Mouse (Mus musculus): ENCODE data around the gene Usp29. TPM values are rescaled to one million over a fixed set of nuclear protein-coding genes. Genes with fewer than 3 reads are reported as not detected.
A peak's percentile ranks its signal among the peaks of the same experiment; 100 is the strongest.
"Not testable (repeated sequence)": the region's sequence is repeated elsewhere in the genome, so short reads cannot be mapped to it uniquely, and the experiment has no call there.

Usp29 gene
- polyA plus RNA-seq, 1 experiment from 2014 or later, result 10.4 TPM

GRCm38 (mm10) chr7:6880918-6881317, 150.5 kb downstream of the Usp29 start:
- not testable (repeated sequence) for ATAC-seq (replicated peaks; ENCODE audit: low FRiP score); H3K36me3 ChIP-seq (ENCODE audit: control insufficient read depth, insufficient read depth, low read length); H3K4me3 ChIP-seq (ENCODE audit: low read depth, low read length); DNase-seq (ENCODE audit: low spot score); H3K9ac ChIP-seq (ENCODE audit: low read depth, low read length); H3K4me2 ChIP-seq; H3K27me3 ChIP-seq (replicated peaks; ENCODE audit: control insufficient read depth, insufficient read depth, low read length); H3K4me1 ChIP-seq (replicated peaks; ENCODE audit: control insufficient read depth, insufficient read depth, low read length); H3K27ac ChIP-seq (ENCODE audit: low read depth, low read length); H3K9me3 ChIP-seq (ENCODE audit: control insufficient read depth, low read length)
- WGBS, result 60% methylated on average over 1 of the region's 1 CpGs

GRCm38 (mm10) chr7:6881473-6882046, 151.2 kb downstream of the Usp29 start:
- Histone ChIP-seq H3K4me3 (ENCODE audit: low read depth, low read length) (no peak overlapping the region), H3K9ac (ENCODE audit: low read depth, low read length) (no peak overlapping the region), H3K4me1 (replicated peaks; ENCODE audit: control insufficient read depth, insufficient read depth, low read length) (no peaks in the 10 kb centered on the region), H3K27ac (ENCODE audit: low read depth, low read length) (no peak overlapping the region), H3K4me2 (no peak overlapping the region), H3K9me3 (ENCODE audit: control insufficient read depth, low read length) (no peaks in the 10 kb centered on the region), H3K36me3 (ENCODE audit: control insufficient read depth, insufficient read depth, low read length) (no peaks in the 10 kb centered on the region), H3K27me3 (replicated peaks; ENCODE audit: control insufficient read depth, insufficient read depth, low read length) (no peaks in the 10 kb centered on the region)
- DNase-seq (ENCODE audit: low spot score) (no peak), ATAC-seq (replicated peaks; ENCODE audit: low FRiP score) (no peak)
- WGBS, result 59% methylated on average over 6 of the region's 6 CpGs

DNA sequence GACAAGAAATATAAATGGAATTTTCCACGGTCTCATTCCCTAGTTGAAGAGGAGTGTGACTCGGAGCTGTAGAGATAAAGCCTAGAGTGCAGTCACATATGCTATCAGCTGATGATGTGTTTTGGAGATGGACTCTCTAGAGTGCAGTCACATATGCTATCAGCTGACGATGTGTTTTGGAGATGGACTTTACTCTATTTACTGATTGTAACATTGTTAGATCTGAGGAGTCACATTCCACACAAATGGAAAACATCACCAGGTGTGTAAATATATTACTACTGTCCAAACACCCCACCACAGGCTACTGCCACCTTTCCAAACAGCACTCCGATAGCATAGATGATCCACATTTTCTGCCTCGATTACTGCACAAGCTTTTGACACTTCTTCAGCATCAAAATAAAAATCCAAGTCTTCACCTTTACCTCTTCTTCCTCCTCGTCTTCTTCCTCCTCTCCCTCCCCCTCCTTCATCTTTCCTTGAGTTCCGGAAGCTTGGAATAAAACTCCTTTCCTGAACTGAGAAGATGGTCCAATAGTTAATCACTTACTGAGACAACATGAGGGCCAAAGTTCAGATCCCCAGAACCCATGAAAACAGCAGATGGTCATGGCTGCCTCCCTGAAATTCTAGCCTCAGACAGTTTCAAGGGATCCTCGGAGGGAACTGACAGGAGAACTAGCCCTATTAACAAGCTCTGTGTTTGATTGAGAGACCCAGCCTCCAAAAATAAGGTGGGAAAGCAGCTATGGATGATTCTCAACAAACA, 153.2 kb downstream of the Usp29 start:
- no peak for DNase-seq (ENCODE audit: low spot score)
- H3K27me3 ChIP-seq (replicated peaks; ENCODE audit: control insufficient read depth, insufficient read depth, low read length), result no peaks in the 10 kb centered on the region
- 65% methylated on average over 8 of the region's 8 CpGs for WGBS
- no peaks in the 10 kb centered on the region for H3K36me3 ChIP-seq (ENCODE audit: control insufficient read depth, insufficient read depth, low read length)
- no peak overlapping the region for H3K27ac ChIP-seq (ENCODE audit: low read depth, low read length)
- H3K9me3 ChIP-seq (ENCODE audit: control insufficient read depth, low read length), result no peaks in the 10 kb centered on the region
- H3K9ac ChIP-seq (ENCODE audit: low read depth, low read length), result no peak overlapping the region
- no peak overlapping the region for H3K4me2 ChIP-seq
- ATAC-seq (replicated peaks; ENCODE audit: low FRiP score), result 0 out of 2 replicates have a peak, but pooled peaks have one; percentile 17
- no peak overlapping the region for H3K4me3 ChIP-seq (ENCODE audit: low read depth, low read length)
- H3K4me1 ChIP-seq (replicated peaks; ENCODE audit: control insufficient read depth, insufficient read depth, low read length), result no peaks in the 10 kb centered on the region

DNA sequence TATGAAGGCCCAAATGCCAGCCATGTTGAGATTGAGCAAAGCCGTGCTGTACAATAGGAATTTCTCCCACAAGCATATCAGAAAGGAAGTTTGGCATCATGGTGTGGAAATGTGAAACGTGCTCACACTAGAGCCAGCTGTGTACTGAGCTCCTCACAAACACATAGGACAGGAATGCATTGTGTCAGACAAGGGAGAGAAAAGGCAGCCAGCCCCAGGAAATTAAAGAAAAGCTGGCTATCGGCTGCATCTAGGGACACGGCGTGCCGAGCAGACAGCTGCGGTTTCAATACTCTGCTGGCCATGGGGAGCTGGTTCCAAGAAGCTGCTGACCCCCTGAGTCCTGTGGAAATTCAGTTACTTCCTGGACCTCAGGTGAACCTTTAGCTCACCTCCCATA, 155.0 kb downstream of the Usp29 start:
- Histone ChIP-seq H3K27me3 (replicated peaks; ENCODE audit: control insufficient read depth, insufficient read depth, low read length) (no peaks in the 10 kb centered on the region), H3K4me2 (no peak overlapping the region), H3K9ac (ENCODE audit: low read depth, low read length) (no peak overlapping the region), H3K4me3 (ENCODE audit: low read depth, low read length) (no peak overlapping the region), H3K4me1 (replicated peaks; ENCODE audit: control insufficient read depth, insufficient read depth, low read length) (no peaks in the 10 kb centered on the region), H3K27ac (ENCODE audit: low read depth, low read length) (no peak overlapping the region), H3K36me3 (ENCODE audit: control insufficient read depth, insufficient read depth, low read length) (no peaks in the 10 kb centered on the region), H3K9me3 (ENCODE audit: control insufficient read depth, low read length) (no peaks in the 10 kb centered on the region)
- ATAC-seq (replicated peaks; ENCODE audit: low FRiP score), result no peak
- no peak for DNase-seq (ENCODE audit: low spot score)
- 87% methylated on average over 7 of the region's 7 CpGs for WGBS

DNA sequence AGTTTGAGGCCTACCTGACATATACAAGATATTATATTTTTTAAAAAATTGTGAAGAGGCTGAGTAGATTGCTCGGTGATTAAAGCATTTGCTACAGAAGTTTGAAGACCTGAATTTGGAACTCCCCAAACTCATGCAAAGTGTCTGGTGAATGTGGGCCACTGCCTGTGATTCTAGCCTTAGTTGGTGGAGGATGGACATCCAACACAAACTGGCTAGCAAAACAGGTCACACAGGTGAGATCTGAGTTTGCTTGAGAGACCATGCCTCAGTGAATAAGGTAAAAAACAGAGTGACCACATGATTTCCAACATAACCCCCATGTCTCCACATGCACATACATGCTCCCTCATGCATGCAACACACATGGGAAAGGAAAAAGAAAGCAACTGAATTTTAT, 156.5 kb downstream of the Usp29 start:
- H3K27ac ChIP-seq (ENCODE audit: low read depth, low read length), result no peak overlapping the region
- H3K36me3 ChIP-seq (ENCODE audit: control insufficient read depth, insufficient read depth, low read length), result no peaks in the 10 kb centered on the region
- H3K9ac ChIP-seq (ENCODE audit: low read depth, low read length), result no peak overlapping the region
- WGBS, result 88% methylated on average over 1 of the region's 1 CpGs
- H3K4me2 ChIP-seq, result no peak overlapping the region
- no peak overlapping the region for H3K4me3 ChIP-seq (ENCODE audit: low read depth, low read length)
- DNase-seq (ENCODE audit: low spot score) (no peak), ATAC-seq (replicated peaks; ENCODE audit: low FRiP score) (no peak)
- no peaks in the 10 kb centered on the region for H3K27me3 ChIP-seq (replicated peaks; ENCODE audit: control insufficient read depth, insufficient read depth, low read length)
- H3K4me1 ChIP-seq (replicated peaks; ENCODE audit: control insufficient read depth, insufficient read depth, low read length), result no peaks in the 10 kb centered on the region
- H3K9me3 ChIP-seq (ENCODE audit: control insufficient read depth, low read length), result no peaks in the 10 kb centered on the region

DNA sequence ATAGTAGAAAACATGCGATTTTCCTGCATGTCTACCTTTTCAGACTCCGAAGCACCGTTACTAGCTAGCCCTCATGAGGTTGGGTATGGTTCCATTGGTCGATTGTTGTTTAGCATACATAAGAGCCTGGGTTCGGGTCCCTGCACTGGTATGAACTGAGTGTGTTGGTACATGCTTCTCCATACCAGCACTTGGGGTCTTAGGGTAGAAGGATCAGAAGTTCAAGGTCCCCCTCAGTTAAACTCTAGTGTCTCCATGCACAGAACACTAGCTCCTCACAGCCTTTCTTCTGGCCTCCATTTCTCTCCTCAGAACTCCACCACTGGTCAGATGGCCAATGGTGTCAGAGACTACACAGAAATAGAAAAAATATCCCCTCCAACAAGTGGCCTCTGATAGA, 159.5 kb downstream of the Usp29 start:
- WGBS, result 85% methylated on average over 5 of the region's 5 CpGs
- Histone ChIP-seq H3K9ac (ENCODE audit: low read depth, low read length) (no peak overlapping the region), H3K36me3 (ENCODE audit: control insufficient read depth, insufficient read depth, low read length) (no peaks in the 10 kb centered on the region), H3K4me1 (replicated peaks; ENCODE audit: control insufficient read depth, insufficient read depth, low read length) (no peaks in the 10 kb centered on the region), H3K27me3 (replicated peaks; ENCODE audit: control insufficient read depth, insufficient read depth, low read length) (no peaks in the 10 kb centered on the region), H3K4me2 (no peak overlapping the region), H3K9me3 (ENCODE audit: control insufficient read depth, low read length) (no peaks in the 10 kb centered on the region), H3K27ac (ENCODE audit: low read depth, low read length) (no peak overlapping the region), H3K4me3 (ENCODE audit: low read depth, low read length) (no peak overlapping the region)
- ATAC-seq (replicated peaks; ENCODE audit: low FRiP score) (no peak), DNase-seq (ENCODE audit: low spot score) (no peak)

GRCm38 (mm10) chr7:6891206-6891605, 160.8 kb downstream of the Usp29 start:
- H3K27ac ChIP-seq (ENCODE audit: low read depth, low read length), result no peak overlapping the region
- 58% methylated on average over 3 of the region's 3 CpGs for WGBS
- H3K27me3 ChIP-seq (replicated peaks; ENCODE audit: control insufficient read depth, insufficient read depth, low read length), result no peaks in the 10 kb centered on the region
- H3K4me3 ChIP-seq (ENCODE audit: low read depth, low read length), result no peak overlapping the region
- H3K9ac ChIP-seq (ENCODE audit: low read depth, low read length), result no peak overlapping the region
- ATAC-seq (replicated peaks; ENCODE audit: low FRiP score) (no peak), DNase-seq (ENCODE audit: low spot score) (no peak)
- H3K4me2 ChIP-seq, result no peak overlapping the region
- no peaks in the 10 kb centered on the region for H3K9me3 ChIP-seq (ENCODE audit: control insufficient read depth, low read length)
- no peaks in the 10 kb centered on the region for H3K36me3 ChIP-seq (ENCODE audit: control insufficient read depth, insufficient read depth, low read length)
- no peaks in the 10 kb centered on the region for H3K4me1 ChIP-seq (replicated peaks; ENCODE audit: control insufficient read depth, insufficient read depth, low read length)

DNA sequence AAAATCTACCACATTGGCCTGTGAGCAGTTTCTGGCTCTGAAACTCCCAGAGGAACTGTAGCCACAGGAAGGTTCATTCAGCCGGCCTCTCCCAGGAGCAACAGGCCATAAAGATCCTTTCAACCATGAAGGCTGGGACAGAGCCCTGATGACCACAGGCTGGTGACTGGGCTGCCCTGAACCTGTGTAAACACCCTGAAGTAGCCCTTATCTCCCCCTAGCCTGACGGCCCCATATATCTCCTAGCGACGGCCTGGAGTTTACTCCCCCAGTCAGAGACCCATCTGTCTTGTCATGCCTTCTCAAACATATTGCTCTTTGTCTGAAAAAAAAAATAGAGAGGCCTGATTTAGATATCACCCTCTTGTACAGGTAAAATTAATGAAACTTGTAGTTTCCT, 166.6 kb downstream of the Usp29 start:
- H3K4me3 ChIP-seq (ENCODE audit: low read depth, low read length); H3K27ac ChIP-seq (ENCODE audit: low read depth, low read length); H3K4me1 ChIP-seq (replicated peaks; ENCODE audit: control insufficient read depth, insufficient read depth, low read length); DNase-seq (ENCODE audit: low spot score); H3K9ac ChIP-seq (ENCODE audit: low read depth, low read length); H3K9me3 ChIP-seq (ENCODE audit: control insufficient read depth, low read length); H3K27me3 ChIP-seq (replicated peaks; ENCODE audit: control insufficient read depth, insufficient read depth, low read length); H3K4me2 ChIP-seq; H3K36me3 ChIP-seq (ENCODE audit: control insufficient read depth, insufficient read depth, low read length): not testable (repeated sequence)
- 13% methylated on average over 4 of the region's 4 CpGs for WGBS
- peak; percentile 64; the same call in 1 of the 2 replicates for ATAC-seq (replicated peaks; ENCODE audit: low FRiP score)

GRCm38 (mm10) chr7:6900672-6901071, 170.3 kb downstream of the Usp29 start:
- 92% methylated on average over 7 of the region's 7 CpGs for WGBS
- Histone ChIP-seq H3K4me1 (replicated peaks; ENCODE audit: control insufficient read depth, insufficient read depth, low read length) (no peaks in the 10 kb centered on the region), H3K36me3 (ENCODE audit: control insufficient read depth, insufficient read depth, low read length) (no peaks in the 10 kb centered on the region), H3K4me2 (no peak overlapping the region), H3K9ac (ENCODE audit: low read depth, low read length) (no peak overlapping the region), H3K27ac (ENCODE audit: low read depth, low read length) (no peak overlapping the region), H3K27me3 (replicated peaks; ENCODE audit: control insufficient read depth, insufficient read depth, low read length) (no peaks in the 10 kb centered on the region), H3K9me3 (ENCODE audit: control insufficient read depth, low read length) (no peaks in the 10 kb centered on the region), H3K4me3 (ENCODE audit: low read depth, low read length) (no peak overlapping the region)
- ATAC-seq (replicated peaks; ENCODE audit: low FRiP score), result no peak
- no peak for DNase-seq (ENCODE audit: low spot score)
